Mouse (Mus musculus): ENCODE data around the gene Scrg1.
A peak's percentile ranks its signal among the peaks of the same experiment; 100 is the strongest.
"Not testable (repeated sequence)": the region's sequence is repeated elsewhere in the genome, so short reads cannot be mapped to it uniquely, and the experiment has no call there.

Gene Scrg1

GRCm38 (mm10) chr8:57457152-57457551 lies 1.4 kb downstream of the Scrg1 start:
- DNase-seq (ENCODE audit: low read depth) = no peak

DNA sequence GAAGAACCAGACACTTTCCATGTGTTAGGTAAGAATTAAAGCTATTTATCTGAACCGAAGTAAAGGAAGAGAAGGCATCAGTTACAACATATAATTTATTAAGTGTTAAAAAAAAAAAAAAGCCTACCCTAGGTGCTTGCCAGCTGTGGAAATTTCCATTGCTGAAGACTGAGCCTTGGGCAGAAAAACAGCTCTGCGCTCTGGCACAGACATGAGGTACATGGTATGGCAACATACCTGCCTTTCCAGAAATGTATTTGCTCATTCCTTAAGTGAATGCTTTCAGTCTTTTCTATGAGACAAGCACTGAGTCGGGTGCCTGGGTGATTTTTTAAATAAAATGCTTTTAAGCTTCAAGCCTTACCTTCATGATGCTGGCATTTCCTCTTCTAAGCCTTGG lies 2.2 kb downstream of the Scrg1 start:
- DNase-seq (ENCODE audit: low read depth) = no peak

DNA sequence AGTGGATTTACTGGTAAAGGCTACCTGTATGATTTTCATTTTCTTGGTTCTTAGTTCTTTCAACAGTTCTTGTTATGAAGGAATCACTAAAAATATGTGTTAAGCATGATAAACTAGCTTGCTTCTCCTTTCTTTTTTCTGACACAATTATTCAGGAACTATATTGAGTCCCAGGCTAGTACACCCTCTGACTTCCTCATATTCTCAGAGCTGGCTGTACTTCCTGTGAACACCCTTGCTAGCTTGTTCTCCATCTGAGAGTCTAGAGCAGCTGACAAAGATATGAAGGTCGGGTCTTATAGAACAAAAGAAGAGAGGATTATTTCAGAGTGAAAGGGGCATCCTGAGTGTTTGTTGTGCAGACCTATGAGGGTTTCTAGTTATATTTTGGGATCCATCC lies 7.1 kb downstream of the Scrg1 start:
- DNase-seq (ENCODE audit: low read depth) = no peak

- no peak for DNase-seq (ENCODE audit: low read depth)
Observed at GRCm38 (mm10) chr8:57463757-57464156, 8.0 kb downstream of the Scrg1 start.

DNA sequence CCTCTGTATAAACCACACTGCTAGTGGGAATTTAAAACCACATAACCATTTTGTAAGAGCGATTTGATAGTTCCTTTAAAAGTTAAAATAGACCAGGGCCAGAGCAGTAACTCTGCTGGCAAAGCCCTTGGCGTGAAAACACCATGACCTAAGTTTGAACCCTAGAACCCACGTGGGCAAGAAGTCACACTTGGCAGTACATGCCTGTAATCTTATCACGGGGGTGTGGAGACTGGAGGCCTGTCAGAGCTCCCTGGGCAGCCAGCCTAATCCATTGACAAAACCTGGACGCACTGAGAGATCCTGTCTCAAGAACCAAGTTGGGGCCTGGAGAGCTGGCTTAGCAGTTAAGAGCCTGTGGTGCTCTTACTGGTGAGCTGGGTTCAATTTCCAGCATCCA lies 12.9 kb downstream of the Scrg1 start:
- no peak for DNase-seq (ENCODE audit: low read depth)

- no peak for DNase-seq (ENCODE audit: low read depth)
Observed at GRCm38 (mm10) chr8:57470863-57471262, 15.1 kb downstream of the Scrg1 start.

GRCm38 (mm10) chr8:57473751-57474150 lies 18.0 kb downstream of the Scrg1 start:
- DNase-seq (ENCODE audit: low read depth) = no peak

- DNase-seq (ENCODE audit: low read depth) = no peak
Observed at GRCm38 (mm10) chr8:57478406-57478805, 22.7 kb downstream of the Scrg1 start.

GRCm38 (mm10) chr8:57479700-57480099 lies 24.0 kb downstream of the Scrg1 start:
- no peak for DNase-seq (ENCODE audit: low read depth)

- no peak for DNase-seq (ENCODE audit: low read depth)
Observed at GRCm38 (mm10) chr8:57480606-57481005, 24.9 kb downstream of the Scrg1 start.

DNA sequence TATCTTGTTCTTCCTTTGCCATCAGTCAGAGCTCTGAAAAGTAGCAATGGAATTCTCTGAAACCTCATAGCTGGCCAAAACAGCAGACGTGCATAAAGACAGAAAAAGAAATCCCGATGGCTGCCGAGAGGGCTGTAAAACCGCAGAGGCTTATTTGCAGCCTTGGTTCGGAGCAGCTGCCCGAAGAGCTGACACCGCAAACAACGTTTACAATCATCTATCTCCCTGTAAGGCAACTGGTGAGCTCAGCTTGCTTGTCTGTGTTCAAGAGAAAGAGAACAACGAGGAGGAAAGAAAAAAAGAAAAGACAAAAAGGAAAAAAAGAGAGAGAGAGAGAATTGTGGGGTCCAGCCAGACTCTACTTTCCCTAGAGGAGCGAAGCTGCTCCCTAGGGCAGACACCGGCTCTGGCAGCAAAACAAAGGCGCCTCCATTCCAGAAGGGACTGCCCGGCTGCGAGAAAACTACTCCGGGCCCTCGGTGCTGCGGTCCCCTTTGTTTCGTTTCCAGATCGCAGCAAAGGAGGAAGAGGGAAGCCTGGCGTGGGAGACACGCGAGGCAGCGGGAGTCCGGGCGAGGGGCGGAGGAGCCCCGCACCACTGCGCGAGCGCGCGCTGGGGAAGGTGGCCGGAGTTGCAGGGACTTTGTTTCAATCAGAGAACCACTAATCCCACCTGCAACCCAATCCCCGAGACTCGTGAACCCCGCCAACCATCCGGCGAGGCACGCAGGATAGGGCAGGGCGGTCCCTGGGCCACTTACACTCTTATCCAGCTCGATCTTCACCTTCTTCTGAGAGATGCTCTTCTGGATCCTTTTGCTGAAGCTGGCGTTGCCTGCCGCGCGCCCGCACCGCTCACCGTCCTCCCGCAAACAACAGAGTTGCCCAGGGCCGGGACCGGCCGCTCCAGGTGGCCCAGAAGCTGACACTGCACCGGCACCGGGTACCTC lies 31.0 kb downstream of the Scrg1 start:
- no peak for DNase-seq (ENCODE audit: low read depth)

DNA sequence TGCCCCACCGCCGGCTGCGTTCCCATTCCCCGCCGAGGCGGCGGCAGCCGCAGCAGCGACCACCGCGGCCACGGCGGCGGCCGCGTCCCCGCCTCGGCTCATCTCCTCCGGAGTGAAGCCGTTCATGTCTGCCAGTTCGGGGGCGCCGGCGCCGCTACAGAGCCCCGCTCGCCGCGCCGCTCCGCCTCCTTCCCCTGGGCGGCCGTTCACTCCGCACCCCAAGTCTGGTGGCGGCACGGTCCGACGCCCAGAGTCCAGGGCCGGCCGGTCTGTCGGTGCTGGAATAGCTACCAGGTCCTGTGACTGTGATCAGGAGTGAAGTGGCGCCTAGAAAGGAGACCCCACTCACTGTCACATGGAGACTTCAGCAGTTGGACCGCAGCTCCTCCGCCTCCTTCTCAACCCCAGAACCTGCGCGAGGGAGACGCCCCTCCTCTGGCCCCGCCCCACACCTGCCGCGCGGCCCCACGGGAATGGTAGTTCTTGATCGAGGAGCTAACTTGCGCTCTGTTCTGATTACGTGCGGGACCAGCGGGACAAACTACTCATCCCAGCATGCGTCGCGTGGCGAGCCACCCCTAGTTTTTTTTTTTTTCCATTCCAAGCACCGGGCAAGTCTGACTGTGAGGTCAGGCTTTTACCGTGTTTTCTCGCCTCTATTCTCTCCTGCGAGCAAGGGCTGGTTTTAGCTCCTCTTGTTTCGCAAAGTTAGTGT lies 31.9 kb downstream of the Scrg1 start, which contains the start of gene Sap30:
Sap30 (minus strand) TSS at position 420 of the 715 bp plus-strand sequence.
- peak; percentile 96 for DNase-seq (ENCODE audit: low read depth)

DNA sequence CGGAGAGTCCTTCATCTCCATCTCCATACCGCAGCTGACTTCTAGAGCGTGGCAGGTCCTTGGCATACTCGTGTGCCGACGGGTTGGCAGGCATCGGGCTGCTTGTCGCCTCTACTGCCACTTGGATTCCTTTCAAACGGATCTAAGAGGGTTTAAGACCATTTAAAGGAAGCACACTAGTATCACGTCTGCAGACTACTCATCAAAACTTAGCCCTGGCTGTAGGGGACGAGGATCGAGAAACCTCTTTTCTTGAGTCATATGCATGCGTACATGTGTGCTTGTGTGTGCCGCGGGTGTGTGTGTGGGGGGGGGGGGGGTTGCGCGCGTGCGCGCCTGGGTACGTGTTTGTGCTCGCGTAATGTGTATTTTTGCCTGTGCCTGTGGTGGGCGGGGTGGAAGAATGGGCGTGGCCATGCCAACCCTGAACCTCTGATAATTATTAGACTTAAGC lies 32.6 kb downstream of the Scrg1 start:
- DNase-seq (ENCODE audit: low read depth) = peak; percentile 67

DNA sequence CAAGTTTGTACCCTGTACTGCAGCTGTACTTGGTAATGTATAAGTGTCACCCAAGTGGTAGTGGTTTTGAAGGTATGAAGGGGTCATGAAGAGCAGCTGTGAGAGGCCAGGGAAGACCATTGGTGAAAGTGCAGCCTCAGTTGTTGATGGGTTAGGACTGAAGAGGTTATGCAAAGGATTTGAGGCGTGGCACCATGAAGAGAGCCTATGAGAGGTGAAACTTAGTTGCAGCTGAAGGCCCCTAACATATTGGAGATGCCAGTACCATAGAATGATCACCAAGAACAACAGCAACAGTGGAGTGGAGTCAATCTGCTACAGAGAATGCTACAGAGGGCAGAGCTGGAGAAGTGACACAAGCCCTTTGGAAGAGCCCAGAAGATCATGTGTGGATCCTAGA lies 33.6 kb downstream of the Scrg1 start:
- DNase-seq (ENCODE audit: low read depth) = no peak

GRCm38 (mm10) chr8:57489896-57490295 lies 34.2 kb downstream of the Scrg1 start:
- DNase-seq (ENCODE audit: low read depth) = no peak

DNA sequence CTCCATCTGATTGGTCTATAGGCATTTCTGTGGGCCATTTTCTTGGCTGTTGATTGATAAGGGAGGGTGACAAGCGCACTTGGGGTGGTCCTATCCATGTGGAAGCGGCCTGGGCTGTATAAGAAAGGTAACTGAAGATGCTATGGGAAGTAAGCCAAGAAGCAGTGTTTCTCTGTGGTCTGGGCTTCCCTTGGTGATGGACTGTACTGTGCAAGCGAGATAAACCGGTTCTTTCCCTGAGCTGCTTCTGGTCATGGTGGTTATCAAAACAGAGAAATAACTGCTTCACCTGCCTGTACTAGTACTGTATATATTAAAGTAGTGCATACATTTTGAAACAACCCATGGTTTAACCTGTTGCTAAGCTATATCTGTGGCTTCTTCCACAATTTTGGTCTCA lies 36.1 kb downstream of the Scrg1 start:
- no peak for DNase-seq (ENCODE audit: low read depth)

- no peak for DNase-seq (ENCODE audit: low read depth)
Observed at GRCm38 (mm10) chr8:57498494-57498846, 42.7 kb downstream of the Scrg1 start.

GRCm38 (mm10) chr8:57498847-57499511 lies 43.3 kb downstream of the Scrg1 start:
- DNase-seq (ENCODE audit: low read depth) = no peak

DNA sequence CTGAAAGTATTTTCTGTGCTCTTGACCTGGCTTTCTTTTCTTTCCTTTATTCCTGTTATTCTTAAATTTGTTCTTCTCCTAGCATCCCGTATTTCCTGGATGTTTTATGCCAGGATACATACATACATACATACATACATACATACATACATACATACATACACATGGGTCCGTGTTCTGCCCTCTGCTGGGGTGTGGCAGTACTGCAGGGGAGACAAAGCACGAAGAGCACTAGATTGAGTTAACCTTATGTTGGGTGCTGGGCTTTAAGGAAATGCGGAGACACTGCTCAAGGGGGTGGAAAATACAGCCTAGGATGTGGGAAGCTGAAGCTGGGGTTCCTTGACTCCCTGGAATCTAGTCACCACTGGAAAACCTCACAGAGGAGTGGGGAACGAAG lies 47.9 kb downstream of the Scrg1 start:
- peak; percentile 69 for DNase-seq (ENCODE audit: low read depth)

GRCm38 (mm10) chr8:57505500-57505899 lies 49.8 kb downstream of the Scrg1 start:
- DNase-seq (ENCODE audit: low read depth) = not testable (repeated sequence)

- no peak for DNase-seq (ENCODE audit: low read depth)
Observed at GRCm38 (mm10) chr8:57507556-57508063, 51.9 kb downstream of the Scrg1 start.

DNA sequence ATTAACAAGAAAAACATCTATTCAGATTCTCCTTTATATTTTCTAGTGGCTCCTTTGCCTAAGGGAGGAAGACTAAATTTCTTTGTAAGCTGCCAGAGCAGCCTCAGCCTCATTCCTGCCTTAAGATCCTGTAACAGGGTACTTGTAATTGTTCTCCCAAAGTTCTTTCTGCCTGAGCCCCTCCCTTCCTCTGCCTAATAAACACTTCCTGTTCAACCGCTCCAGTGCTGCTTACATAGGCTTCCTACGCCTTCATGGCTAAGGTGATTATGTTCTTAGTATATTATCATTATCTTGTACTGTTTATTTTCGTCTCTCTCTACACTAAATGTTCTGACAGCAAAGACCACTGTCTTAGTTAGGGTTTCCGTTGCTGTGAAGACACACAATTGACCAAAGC lies 52.9 kb downstream of the Scrg1 start:
- no peak for DNase-seq (ENCODE audit: low read depth)

Data from c-Kit-positive CD71-positive TER-119-negative erythroid progenitor cells, embryonic 14.5 days (primary cell).